Mouse (Mus musculus): Measurements from ENCODE around the gene Larp6. TPM values are rescaled to one million over a fixed set of nuclear protein-coding genes. Genes with fewer than 3 reads are reported as not detected.

The Larp6 gene
- polyA plus RNA-seq, 1 experiment from 2014 or later = 1.9 TPM

DNA sequence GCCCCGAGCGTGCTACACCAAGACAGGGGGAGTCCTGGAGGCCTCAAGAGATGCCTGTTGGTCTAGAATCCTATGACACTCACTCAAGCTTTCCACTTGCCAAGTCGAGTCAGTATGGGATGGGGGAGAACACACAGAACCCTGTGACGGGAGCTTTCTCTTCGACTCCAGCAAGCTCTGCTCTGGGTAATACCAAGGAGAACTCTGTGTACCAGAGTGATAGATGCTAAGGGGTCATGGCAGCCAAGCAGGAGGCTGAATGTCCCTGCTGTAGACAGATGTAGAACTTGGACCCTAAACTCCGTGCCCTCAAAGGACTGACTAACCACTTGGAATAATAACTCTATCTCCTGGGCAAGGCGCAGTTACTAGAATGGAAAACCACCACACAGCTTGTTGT, 12.2 kb downstream of the Larp6 start:
- WGBS = 93% methylated on average over 7 of the region's 7 CpGs
- H3K4me3 ChIP-seq (ENCODE audit: low read depth, low read length) = no peak overlapping the region
- DNase-seq (ENCODE audit: low spot score) (no peak), ATAC-seq (ENCODE audit: low FRiP score) (no peak)
- H3K4me1 ChIP-seq (replicated peaks; ENCODE audit: control insufficient read depth, insufficient read depth, low read length) = no peaks in the 10 kb centered on the region
- H3K27ac ChIP-seq (ENCODE audit: low read depth, low read length) = no peak overlapping the region
- no peaks in the 10 kb centered on the region for H3K9me3 ChIP-seq (ENCODE audit: control insufficient read depth, low read length)
- H3K27me3 ChIP-seq (ENCODE audit: control insufficient read depth, insufficient read depth, low read length) = no peaks in the 10 kb centered on the region
- H3K36me3 ChIP-seq (ENCODE audit: control insufficient read depth, insufficient read depth, low read length) = no peaks in the 10 kb centered on the region
- no peak overlapping the region for H3K4me2 ChIP-seq (replicated peaks; ENCODE audit: low read depth, low read length)
- no peak overlapping the region for H3K9ac ChIP-seq (ENCODE audit: low read depth, low read length)

DNA sequence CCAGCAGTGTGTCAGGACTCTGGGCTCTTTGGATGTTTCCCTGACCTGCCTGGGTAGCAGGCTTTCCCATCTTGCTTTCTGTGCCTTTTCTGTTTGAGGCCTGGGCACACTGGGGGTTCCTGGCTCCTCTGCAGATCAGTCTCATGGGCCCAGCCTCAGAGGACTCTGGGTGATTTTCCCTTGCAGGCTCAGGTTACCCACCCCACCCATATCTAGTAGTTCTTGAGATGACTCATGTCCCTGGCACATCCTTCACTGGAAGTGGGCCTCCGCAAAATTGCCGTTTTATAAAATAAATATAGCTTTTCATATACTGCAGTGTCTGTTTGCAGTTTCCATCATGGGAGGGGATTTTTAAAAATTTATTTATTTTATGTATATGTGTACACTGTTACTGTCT, 21.5 kb downstream of the Larp6 start:
- H3K36me3 ChIP-seq (ENCODE audit: control insufficient read depth, insufficient read depth, low read length) = no peaks in the 10 kb centered on the region
- H3K27ac ChIP-seq (ENCODE audit: low read depth, low read length) = no peak overlapping the region
- no peak overlapping the region for H3K9ac ChIP-seq (ENCODE audit: low read depth, low read length)
- DNase-seq (ENCODE audit: low spot score) (no peak), ATAC-seq (ENCODE audit: low FRiP score) (no peak)
- no peaks in the 10 kb centered on the region for H3K4me1 ChIP-seq (replicated peaks; ENCODE audit: control insufficient read depth, insufficient read depth, low read length)
- no peaks in the 10 kb centered on the region for H3K27me3 ChIP-seq (ENCODE audit: control insufficient read depth, insufficient read depth, low read length)
- 94% methylated on average over 2 of the region's 2 CpGs for WGBS
- H3K4me2 ChIP-seq (replicated peaks; ENCODE audit: low read depth, low read length) = no peak overlapping the region
- H3K9me3 ChIP-seq (ENCODE audit: control insufficient read depth, low read length) = no peaks in the 10 kb centered on the region
- no peak overlapping the region for H3K4me3 ChIP-seq (ENCODE audit: low read depth, low read length)

DNA sequence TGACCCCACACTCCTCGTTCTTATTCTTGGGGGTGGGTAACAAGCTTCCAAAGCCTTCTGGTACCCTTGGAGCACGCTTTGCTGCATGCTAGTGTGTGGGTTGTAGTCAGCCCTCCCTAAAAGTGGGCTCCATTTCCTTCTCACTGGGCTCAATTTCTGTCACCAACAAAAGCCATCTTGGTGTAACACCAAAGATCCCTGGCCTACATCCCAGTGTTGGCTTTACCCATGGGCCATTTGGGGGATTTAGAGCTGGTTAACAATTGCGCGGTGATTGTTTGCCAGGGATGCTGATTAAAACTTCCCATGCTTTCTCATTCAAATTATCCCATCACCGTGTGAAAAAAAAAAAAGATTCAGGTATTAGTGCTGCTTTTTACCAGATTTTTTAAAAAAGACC, 26.3 kb downstream of the Larp6 start:
- WGBS = 90% methylated on average over 5 of the region's 5 CpGs

DNA sequence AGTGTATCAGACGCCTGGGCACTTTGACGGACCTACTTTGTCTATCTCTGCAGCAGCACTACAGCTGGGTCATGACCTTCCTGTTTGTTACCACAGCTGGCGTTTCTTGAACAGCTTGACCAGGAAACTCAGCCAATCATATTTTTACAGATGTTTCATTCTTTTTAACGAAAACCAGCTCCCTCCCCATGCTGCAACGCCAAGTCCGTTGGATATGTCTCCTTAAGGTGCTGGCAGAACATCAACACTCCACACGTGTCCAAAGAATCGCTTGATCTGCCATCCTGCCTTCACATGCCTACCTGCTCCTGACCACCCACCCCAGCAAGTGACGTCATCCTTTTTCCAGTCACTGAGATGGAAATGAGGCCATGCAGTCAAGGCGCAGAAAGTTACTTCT, 28.6 kb downstream of the Larp6 start:
- Histone ChIP-seq H3K27ac (ENCODE audit: low read depth, low read length) (no peak overlapping the region), H3K4me2 (replicated peaks; ENCODE audit: low read depth, low read length) (no peak overlapping the region), H3K36me3 (ENCODE audit: control insufficient read depth, insufficient read depth, low read length) (no peaks in the 10 kb centered on the region), H3K9ac (ENCODE audit: low read depth, low read length) (no peak overlapping the region), H3K4me1 (replicated peaks; ENCODE audit: control insufficient read depth, insufficient read depth, low read length) (no peaks in the 10 kb centered on the region), H3K9me3 (ENCODE audit: control insufficient read depth, low read length) (no peaks in the 10 kb centered on the region), H3K27me3 (ENCODE audit: control insufficient read depth, insufficient read depth, low read length) (no peaks in the 10 kb centered on the region), H3K4me3 (ENCODE audit: low read depth, low read length) (no peak overlapping the region)
- DNase-seq (ENCODE audit: low spot score) = no peak
- ATAC-seq (ENCODE audit: low FRiP score) = no peak
- WGBS = 61% methylated on average over 10 of the region's 10 CpGs

More for the DNA sequence above, 26.3 kb downstream of the Larp6 start:
- Histone ChIP-seq H3K27me3 (ENCODE audit: control insufficient read depth, insufficient read depth, low read length) (no peaks in the 10 kb centered on the region), H3K4me1 (replicated peaks; ENCODE audit: control insufficient read depth, insufficient read depth, low read length) (no peaks in the 10 kb centered on the region), H3K36me3 (ENCODE audit: control insufficient read depth, insufficient read depth, low read length) (no peaks in the 10 kb centered on the region), H3K9ac (ENCODE audit: low read depth, low read length) (no peak overlapping the region), H3K9me3 (ENCODE audit: control insufficient read depth, low read length) (no peaks in the 10 kb centered on the region), H3K27ac (ENCODE audit: low read depth, low read length) (no peak overlapping the region), H3K4me3 (ENCODE audit: low read depth, low read length) (no peak overlapping the region), H3K4me2 (replicated peaks; ENCODE audit: low read depth, low read length) (no peak overlapping the region)
- ATAC-seq (ENCODE audit: low FRiP score) (no peak), DNase-seq (ENCODE audit: low spot score) (no peak)

DNA sequence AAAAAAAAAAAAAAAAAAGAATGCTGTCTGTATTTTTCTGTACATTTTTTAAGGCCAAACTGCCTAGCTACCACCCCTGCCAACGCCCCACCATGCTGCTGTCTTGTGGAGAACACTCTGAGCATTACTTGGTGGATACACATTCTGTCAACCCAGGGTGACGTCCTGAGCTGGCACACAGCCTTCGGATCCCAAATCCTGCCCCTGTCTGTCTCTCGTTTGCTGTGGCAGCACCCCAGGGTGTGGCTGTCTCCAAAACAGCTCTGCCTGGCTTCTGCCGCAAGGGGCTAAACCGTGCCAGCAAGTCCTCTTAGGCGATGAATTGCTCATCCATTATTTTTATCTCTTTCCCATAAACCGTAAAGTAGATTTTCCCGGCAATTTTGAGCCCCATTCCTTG, 29.7 kb downstream of the Larp6 start:
- no peak overlapping the region for H3K9ac ChIP-seq (ENCODE audit: low read depth, low read length)
- no peaks in the 10 kb centered on the region for H3K4me1 ChIP-seq (replicated peaks; ENCODE audit: control insufficient read depth, insufficient read depth, low read length)
- WGBS = 75% methylated on average over 9 of the region's 9 CpGs
- no peaks in the 10 kb centered on the region for H3K36me3 ChIP-seq (ENCODE audit: control insufficient read depth, insufficient read depth, low read length)
- ATAC-seq (ENCODE audit: low FRiP score) (no peak), DNase-seq (ENCODE audit: low spot score) (no peak)
- H3K27ac ChIP-seq (ENCODE audit: low read depth, low read length) = no peak overlapping the region
- no peaks in the 10 kb centered on the region for H3K9me3 ChIP-seq (ENCODE audit: control insufficient read depth, low read length)
- H3K4me3 ChIP-seq (ENCODE audit: low read depth, low read length) = no peak overlapping the region
- no peaks in the 10 kb centered on the region for H3K27me3 ChIP-seq (ENCODE audit: control insufficient read depth, insufficient read depth, low read length)
- H3K4me2 ChIP-seq (replicated peaks; ENCODE audit: low read depth, low read length) = no peak overlapping the region

DNA sequence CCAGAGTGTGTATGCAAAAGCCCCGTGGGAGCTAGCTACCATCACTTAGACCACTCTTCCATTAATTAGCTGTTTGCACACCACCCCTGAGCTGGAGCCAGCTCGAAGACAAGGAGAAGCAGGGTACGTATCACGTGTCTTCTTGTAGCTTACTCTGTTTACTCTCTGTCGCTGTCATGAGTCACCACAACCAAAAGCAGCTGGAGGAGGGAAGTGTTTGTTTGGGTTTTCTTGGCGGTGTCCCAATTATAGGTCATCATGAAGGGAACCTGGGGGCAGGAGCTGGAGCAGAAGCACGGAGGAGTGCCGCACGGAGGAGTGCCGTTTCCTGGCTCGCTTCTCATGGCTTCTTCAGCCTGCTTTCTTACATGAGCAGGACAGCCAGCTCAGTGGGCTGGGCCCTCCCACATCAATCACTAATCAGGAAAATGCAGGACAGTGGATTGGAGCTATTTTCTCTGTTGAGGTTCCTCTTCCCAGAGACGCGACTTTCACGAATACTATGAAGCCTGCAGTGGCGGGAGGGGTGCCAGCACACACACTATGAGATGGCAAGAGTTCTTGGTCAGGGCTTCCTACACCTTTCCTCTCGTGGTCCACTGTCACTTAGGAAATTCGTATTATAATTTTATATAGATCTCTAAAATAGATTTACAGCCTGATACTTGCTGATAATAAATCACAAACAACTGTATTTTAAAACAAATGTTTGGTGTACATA, 30.6 kb downstream of the Larp6 start:
- Histone ChIP-seq H3K27me3 (ENCODE audit: control insufficient read depth, insufficient read depth, low read length) (no peaks in the 10 kb centered on the region), H3K9me3 (ENCODE audit: control insufficient read depth, low read length) (no peaks in the 10 kb centered on the region), H3K27ac (ENCODE audit: low read depth, low read length) (no peak overlapping the region), H3K36me3 (ENCODE audit: control insufficient read depth, insufficient read depth, low read length) (no peaks in the 10 kb centered on the region), H3K9ac (ENCODE audit: low read depth, low read length) (no peak overlapping the region), H3K4me2 (replicated peaks; ENCODE audit: low read depth, low read length) (no peak overlapping the region), H3K4me1 (replicated peaks; ENCODE audit: control insufficient read depth, insufficient read depth, low read length) (no peaks in the 10 kb centered on the region), H3K4me3 (ENCODE audit: low read depth, low read length) (no peak overlapping the region)
- WGBS = 67% methylated on average over 17 of the region's 17 CpGs
- ATAC-seq (ENCODE audit: low FRiP score) = no peak
- no peak for DNase-seq (ENCODE audit: low spot score)

DNA sequence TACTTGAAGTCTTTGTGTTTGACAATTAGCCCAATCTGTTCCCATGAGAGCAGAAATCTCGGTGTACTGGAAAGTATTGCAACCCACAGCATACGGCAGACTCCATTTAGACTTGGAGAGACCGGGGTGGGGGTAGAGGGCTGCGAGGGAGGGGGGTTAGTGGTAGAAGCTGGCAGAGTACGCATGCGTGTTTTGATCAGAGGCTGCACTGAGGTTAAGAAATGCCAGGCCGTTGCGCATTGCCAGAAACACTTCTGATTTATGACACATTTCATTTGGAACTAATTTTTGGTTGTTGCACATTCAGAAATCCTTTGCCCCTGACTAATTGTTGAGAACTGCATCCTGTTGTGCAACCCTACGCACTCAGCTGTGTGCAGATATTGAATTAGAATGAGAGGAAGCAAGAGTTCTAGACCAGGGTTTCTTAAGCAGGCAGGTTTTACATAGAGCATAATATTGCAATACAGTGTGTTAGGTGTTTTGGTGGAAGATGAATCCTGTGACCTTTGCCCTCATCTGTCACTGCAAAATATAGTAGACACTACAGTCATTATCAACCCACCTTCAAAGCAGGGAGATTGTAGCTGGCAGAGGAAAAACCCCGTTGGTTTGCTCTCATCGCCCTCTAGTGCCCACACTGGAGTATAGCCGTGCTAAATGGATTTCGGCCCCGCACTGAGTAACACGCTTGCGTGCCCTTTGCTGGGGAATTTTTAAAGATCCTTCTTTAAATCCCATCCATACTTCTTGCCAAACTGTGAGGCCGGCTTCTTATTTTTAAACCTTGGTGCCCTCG, 31.6 kb downstream of the Larp6 start:
- ATAC-seq (ENCODE audit: low FRiP score) = no peak
- 48% methylated on average over 18 of the region's 18 CpGs for WGBS

DNA sequence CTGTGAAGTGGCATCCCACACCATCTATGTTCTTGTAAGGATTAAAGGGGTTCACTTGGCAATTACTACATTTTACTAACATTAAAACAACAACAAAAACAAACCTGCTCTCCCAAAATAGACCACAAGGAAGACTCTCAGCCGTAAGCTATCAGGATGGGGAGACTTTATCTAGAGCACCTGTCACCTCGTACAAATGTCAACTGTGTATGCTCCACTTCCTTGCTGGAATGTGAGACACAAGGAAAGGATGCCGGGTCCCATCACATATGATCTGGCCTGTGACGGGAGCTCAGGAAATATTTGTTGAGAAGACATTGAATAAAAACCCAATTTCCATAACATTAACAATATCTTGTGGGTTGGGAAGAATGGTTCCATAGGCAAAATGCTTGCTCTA, 32.2 kb downstream of the Larp6 start:
- Histone ChIP-seq H3K36me3 (ENCODE audit: control insufficient read depth, insufficient read depth, low read length) (no peaks in the 10 kb centered on the region), H3K4me1 (replicated peaks; ENCODE audit: control insufficient read depth, insufficient read depth, low read length) (no peaks in the 10 kb centered on the region), H3K9me3 (ENCODE audit: control insufficient read depth, low read length) (no peaks in the 10 kb centered on the region), H3K4me3 (ENCODE audit: low read depth, low read length) (no peak overlapping the region), H3K9ac (ENCODE audit: low read depth, low read length) (no peak overlapping the region), H3K27ac (ENCODE audit: low read depth, low read length) (no peak overlapping the region), H3K27me3 (ENCODE audit: control insufficient read depth, insufficient read depth, low read length) (no peaks in the 10 kb centered on the region), H3K4me2 (replicated peaks; ENCODE audit: low read depth, low read length) (no peak overlapping the region)
- no peak for ATAC-seq (ENCODE audit: low FRiP score)
- DNase-seq (ENCODE audit: low spot score) = no peak
- WGBS = 65% methylated on average over 4 of the region's 4 CpGs

More for the DNA sequence above, 31.6 kb downstream of the Larp6 start:
- H3K27me3 ChIP-seq (ENCODE audit: control insufficient read depth, insufficient read depth, low read length) = no peaks in the 10 kb centered on the region
- no peaks in the 10 kb centered on the region for H3K9me3 ChIP-seq (ENCODE audit: control insufficient read depth, low read length)
- no peaks in the 10 kb centered on the region for H3K4me1 ChIP-seq (replicated peaks; ENCODE audit: control insufficient read depth, insufficient read depth, low read length)
- no peak overlapping the region for H3K27ac ChIP-seq (ENCODE audit: low read depth, low read length)
- no peak overlapping the region for H3K9ac ChIP-seq (ENCODE audit: low read depth, low read length)
- no peak overlapping the region for H3K4me2 ChIP-seq (replicated peaks; ENCODE audit: low read depth, low read length)
- DNase-seq (ENCODE audit: low spot score) = peak; percentile 72
- H3K4me3 ChIP-seq (ENCODE audit: low read depth, low read length) = no peak overlapping the region
- no peaks in the 10 kb centered on the region for H3K36me3 ChIP-seq (ENCODE audit: control insufficient read depth, insufficient read depth, low read length)

DNA sequence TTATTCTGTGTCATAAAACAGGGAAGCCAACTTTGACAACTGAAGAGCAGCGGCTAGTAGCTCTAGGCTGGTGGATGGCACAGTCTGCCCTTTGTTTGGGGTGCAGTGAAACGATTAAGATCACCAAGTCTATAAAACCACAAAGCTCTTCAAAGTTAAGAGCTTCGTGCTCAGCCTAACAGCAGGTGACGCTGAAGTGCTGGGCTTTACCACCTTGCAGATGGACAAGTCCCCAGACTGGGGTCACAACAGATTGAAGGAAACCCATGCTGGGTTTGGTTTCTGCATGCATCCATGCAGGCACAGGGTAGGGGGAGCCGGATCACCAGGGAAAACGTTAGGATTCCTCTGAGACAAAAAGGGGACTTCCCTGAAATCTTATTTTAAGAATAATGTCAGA, 33.8 kb downstream of the Larp6 start:
- DNase-seq (ENCODE audit: low spot score) (no peak), ATAC-seq (ENCODE audit: low FRiP score) (no peak)
- Histone ChIP-seq H3K4me1 (replicated peaks; ENCODE audit: control insufficient read depth, insufficient read depth, low read length) (no peaks in the 10 kb centered on the region), H3K9me3 (ENCODE audit: control insufficient read depth, low read length) (no peaks in the 10 kb centered on the region), H3K27me3 (ENCODE audit: control insufficient read depth, insufficient read depth, low read length) (no peaks in the 10 kb centered on the region), H3K36me3 (ENCODE audit: control insufficient read depth, insufficient read depth, low read length) (no peaks in the 10 kb centered on the region), H3K9ac (ENCODE audit: low read depth, low read length) (no peak overlapping the region), H3K4me2 (replicated peaks; ENCODE audit: low read depth, low read length) (no peak overlapping the region), H3K4me3 (ENCODE audit: low read depth, low read length) (no peak overlapping the region), H3K27ac (ENCODE audit: low read depth, low read length) (no peak overlapping the region)
- 64% methylated on average over 6 of the region's 6 CpGs for WGBS

All from hindbrain, embryonic 11.5 days (tissue).